Mouse (Mus musculus) kidney, embryonic 16.5 days (tissue): Measurements from ENCODE around the gene Clic4. TPM values are rescaled to one million over a fixed set of nuclear protein-coding genes. Genes with fewer than 3 reads are reported as not detected.

Experiments used
- ATAC-seq: fragments of 200-750 bp; cut with Nextera tagmentation; 2 replicates; pipeline ENCODE4 v1.8.0; 2017; ENCODE audit warnings: moderate TSS enrichment; ENCODE audit not compliant: low FRiP score, low TSS enrichment
- H3K27ac ChIP-seq: fragments of 300-500 bp; sonication (generic); 2 replicates; pipeline ENCODE4 v1.5.1; 2014; ENCODE audit warnings: low read length
- H3K27me3 ChIP-seq: fragments of 300-500 bp; sonication (generic); 2 replicates; pipeline ENCODE4 v1.6.1; 2014; ENCODE audit warnings: low read length, control low read depth, mixed read lengths; ENCODE audit not compliant: insufficient read depth
- H3K36me3 ChIP-seq: fragments of 300-500 bp; sonication (generic); 2 replicates; pipeline ENCODE4 v1.6.1; 2014; ENCODE audit warnings: low read length, control low read depth, mixed read lengths; ENCODE audit not compliant: insufficient read depth
- H3K4me1 ChIP-seq: fragments of 300-500 bp; sonication (generic); 2 replicates; pipeline ENCODE4 v1.6.1; 2014; ENCODE audit warnings: low read length, control low read depth, mixed read lengths; ENCODE audit not compliant: insufficient read depth
- H3K4me2 ChIP-seq: fragments of 300-500 bp; sonication (generic); replicated peaks from 2 replicates; pipeline ENCODE4 v1.6.1; 2014; ENCODE audit warnings: low read depth, low read length
- H3K4me3 ChIP-seq: fragments of 300-500 bp; sonication (generic); 2 replicates; pipeline ENCODE4 v1.5.1; 2014; ENCODE audit warnings: mild to moderate bottlenecking, low read length
- H3K9ac ChIP-seq: fragments of 300-500 bp; sonication (generic); replicated peaks from 2 replicates; pipeline ENCODE4 v1.6.1; 2014; ENCODE audit warnings: low read length
- H3K9me3 ChIP-seq: fragments of 300-500 bp; sonication (generic); 2 replicates; pipeline ENCODE4 v1.6.1; 2016; ENCODE audit warnings: low read length, control low read depth
- WGBS: fragments of 180-500 bp; shearing (Covaris S2); extraction: QIAGEN DNeasy Blood & Tissue Kit; methylation state at CpG from one replicate; pipeline ENCODE4 v1.1.7; 2014; 5-methylcytosine and 5-hydroxymethylcytosine counted together
- polyA plus RNA-seq: library from polyadenylated mRNA; unstranded; fragments of >200 nt; fragmentation: Nextera tagmentation; extraction: Ambion mirVana; gene quantifications from 2 replicates; pipeline ENCODE4 v1.2.1, GENCODE M21; 2015

Clic4 gene
- polyA plus RNA-seq, 1 experiment from 2014 or later, result 228 TPM

- no peaks in the 10 kb centered on the region for H3K27me3 ChIP-seq
- 46% methylated on average over 8 of the region's 8 CpGs for WGBS
- no peak for ATAC-seq
- H3K9ac ChIP-seq, result peak overlapping the region; percentile 94
- H3K4me1 ChIP-seq, result peaks cover 59% of the 10 kb centered on the region
- no peaks in the 10 kb centered on the region for H3K36me3 ChIP-seq
- H3K27ac ChIP-seq, result peak overlapping the region; percentile 5
- peak overlapping the region; percentile 82 for H3K4me2 ChIP-seq
- no peaks in the 10 kb centered on the region for H3K9me3 ChIP-seq
- peak overlapping the region; percentile 86 for H3K4me3 ChIP-seq
Measured at GRCm38 (mm10) chr4:135270476-135270875, 2.1 kb downstream of the Clic4 start.

DNA sequence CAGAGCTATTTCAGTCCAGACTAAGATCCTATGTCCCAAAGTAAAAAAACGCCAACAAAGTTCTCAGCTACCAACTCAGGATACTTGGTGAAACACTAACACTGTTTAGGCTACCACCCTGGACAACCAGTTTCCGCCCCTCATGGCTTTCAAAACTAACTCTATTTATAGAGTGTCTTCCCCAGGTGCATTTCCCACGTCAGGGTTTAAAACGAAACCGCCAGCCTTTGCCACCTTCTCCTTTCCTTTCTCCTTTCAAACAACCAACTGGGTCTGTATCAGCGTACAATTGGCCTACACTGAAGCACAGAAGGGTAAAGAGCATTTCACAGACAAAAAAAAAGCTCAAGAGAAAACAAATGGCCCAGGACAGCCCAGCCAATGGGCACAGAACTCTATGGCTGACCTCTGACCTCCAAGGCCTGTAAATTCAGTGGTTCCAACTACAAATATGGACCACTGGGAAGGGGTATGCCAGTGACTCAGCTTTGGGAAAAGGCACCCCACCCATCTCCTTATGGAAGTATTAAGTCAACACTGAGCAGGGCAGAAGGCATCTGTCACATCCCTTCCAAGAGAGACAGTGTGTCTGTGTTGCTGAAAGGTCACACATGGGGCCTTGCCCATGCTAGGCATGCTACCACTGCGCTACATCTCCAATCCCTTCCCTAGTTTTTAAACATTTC is 2.8 kb downstream of the Clic4 start:
- no peaks in the 10 kb centered on the region for H3K36me3 ChIP-seq
- WGBS, result 54% methylated on average over 7 of the region's 7 CpGs
- no peaks in the 10 kb centered on the region for H3K9me3 ChIP-seq
- H3K27me3 ChIP-seq, result no peaks in the 10 kb centered on the region
- peaks cover 66% of the 10 kb centered on the region for H3K4me1 ChIP-seq
- H3K9ac ChIP-seq, result peak overlapping the region; percentile 94; the same call in 1 of the 2 replicates
- peak overlapping the region; percentile 5 for H3K27ac ChIP-seq
- H3K4me3 ChIP-seq, result peak overlapping the region; percentile 86
- ATAC-seq, result no peak
- H3K4me2 ChIP-seq, result peak overlapping the region; percentile 82

DNA sequence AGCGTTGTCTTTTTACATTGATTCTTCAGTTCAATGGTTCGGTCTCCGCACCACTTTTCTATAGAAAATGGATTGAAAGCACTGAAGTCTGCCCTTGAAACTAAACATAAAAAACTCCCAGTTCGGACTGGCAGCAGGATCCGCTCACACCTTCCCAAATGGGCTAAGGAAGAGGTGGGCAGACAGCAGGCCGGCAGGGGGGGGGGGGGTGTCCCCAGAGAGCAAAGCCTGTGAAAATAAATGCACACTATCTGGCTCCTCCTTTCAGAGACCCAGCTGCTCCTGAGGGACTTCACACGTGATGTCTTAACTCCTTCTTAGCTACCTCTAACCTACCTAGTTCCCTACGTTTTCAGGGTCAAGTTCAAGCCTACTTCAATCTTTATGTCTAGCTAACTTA is 5.1 kb downstream of the Clic4 start:
- H3K9ac ChIP-seq, result peak overlapping the region; percentile 29; the same call in 1 of the 2 replicates
- no peaks in the 10 kb centered on the region for H3K9me3 ChIP-seq
- H3K36me3 ChIP-seq, result no peaks in the 10 kb centered on the region
- H3K4me2 ChIP-seq, result peak overlapping the region; percentile 35
- WGBS, result 39% methylated on average over 8 of the region's 8 CpGs
- no peaks in the 10 kb centered on the region for H3K27me3 ChIP-seq
- peaks cover 60% of the 10 kb centered on the region for H3K4me1 ChIP-seq
- no peak for ATAC-seq
- peak overlapping the region; percentile 51 for H3K27ac ChIP-seq
- H3K4me3 ChIP-seq, result peak overlapping the region; percentile 17; the same call in 1 of the 2 replicates

- Histone ChIP-seq H3K4me3 (peak overlapping the region; percentile 17), H3K9me3 (no peaks in the 10 kb centered on the region), H3K4me1 (peaks cover 60% of the 10 kb centered on the region), H3K9ac (peak overlapping the region; percentile 29; the same call in 1 of the 2 replicates), H3K27ac (peak overlapping the region; percentile 51), H3K4me2 (peak overlapping the region; percentile 35), H3K36me3 (no peaks in the 10 kb centered on the region), H3K27me3 (no peaks in the 10 kb centered on the region)
- 61% methylated on average over 9 of the region's 9 CpGs for WGBS
- ATAC-seq, result no peak; the same call in 1 of the 2 replicates
Measured at GRCm38 (mm10) chr4:135266987-135267386, 5.6 kb downstream of the Clic4 start.

DNA sequence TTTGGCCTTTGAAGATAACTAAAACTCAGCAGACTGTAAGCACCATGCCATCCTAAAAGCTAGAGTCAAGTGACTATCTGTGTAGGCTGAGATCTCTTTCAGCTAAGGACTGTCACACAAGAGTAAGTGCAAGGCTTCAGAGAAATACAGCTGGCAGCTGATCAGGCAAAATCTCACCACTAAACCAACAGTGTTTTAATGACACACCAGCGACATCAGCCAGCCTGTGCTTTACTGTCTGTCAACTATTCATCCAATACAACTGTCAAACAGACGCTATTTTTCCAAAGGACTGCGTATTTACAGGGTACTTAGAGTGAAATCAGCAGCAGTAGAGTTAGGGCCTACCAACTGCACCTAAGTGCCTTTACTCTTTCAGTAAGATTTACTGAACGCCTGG is 12.2 kb downstream of the Clic4 start:
- H3K4me1 ChIP-seq, result peaks cover 35% of the 10 kb centered on the region
- ATAC-seq, result no peak
- WGBS, result 53% methylated on average over 4 of the region's 4 CpGs
- H3K36me3 ChIP-seq, result no peaks in the 10 kb centered on the region
- H3K4me3 ChIP-seq, result no peak overlapping the region
- no peak overlapping the region for H3K4me2 ChIP-seq
- no peak overlapping the region for H3K27ac ChIP-seq
- H3K9me3 ChIP-seq, result no peaks in the 10 kb centered on the region
- no peaks in the 10 kb centered on the region for H3K27me3 ChIP-seq
- no peak overlapping the region for H3K9ac ChIP-seq

DNA sequence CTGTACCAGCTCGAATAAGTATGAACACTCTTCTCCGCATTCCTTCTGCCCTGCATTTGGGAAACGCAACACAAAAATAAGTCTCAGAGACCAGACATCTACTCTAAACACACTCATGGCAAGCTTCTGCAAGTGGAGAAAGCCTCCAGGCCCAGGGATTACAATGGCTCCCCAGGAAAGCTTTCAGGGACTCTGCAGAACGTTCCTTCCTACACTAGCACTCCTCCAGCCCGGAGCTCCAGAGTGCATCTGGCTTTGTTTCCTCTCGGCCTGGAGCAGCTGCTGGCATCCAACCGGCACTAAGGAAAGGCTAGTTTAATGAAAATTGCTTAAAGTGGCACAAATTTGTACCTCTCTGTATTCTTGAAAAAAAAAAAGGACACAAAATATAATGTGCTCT is 14.1 kb downstream of the Clic4 start:
- no peaks in the 10 kb centered on the region for H3K36me3 ChIP-seq
- H3K4me1 ChIP-seq, result peaks cover 47% of the 10 kb centered on the region
- no peak overlapping the region for H3K4me2 ChIP-seq
- ATAC-seq, result no peak
- WGBS, result 53% methylated on average over 7 of the region's 7 CpGs
- no peaks in the 10 kb centered on the region for H3K27me3 ChIP-seq
- peak overlapping the region; percentile 77 for H3K27ac ChIP-seq
- H3K9ac ChIP-seq, result no peak overlapping the region
- no peak overlapping the region for H3K4me3 ChIP-seq
- no peaks in the 10 kb centered on the region for H3K9me3 ChIP-seq

GRCm38 (mm10) chr4:135257881-135258476 is 14.6 kb downstream of the Clic4 start:
- peaks cover 53% of the 10 kb centered on the region for H3K4me1 ChIP-seq
- no peaks in the 10 kb centered on the region for H3K9me3 ChIP-seq
- no peaks in the 10 kb centered on the region for H3K36me3 ChIP-seq
- WGBS, result 64% methylated on average over 9 of the region's 9 CpGs
- no peak overlapping the region for H3K9ac ChIP-seq
- H3K27me3 ChIP-seq, result no peaks in the 10 kb centered on the region
- H3K4me3 ChIP-seq, result no peak overlapping the region
- peak overlapping the region; percentile 77; the same call in 1 of the 2 replicates for H3K27ac ChIP-seq
- no peak for ATAC-seq
- no peak overlapping the region for H3K4me2 ChIP-seq

GRCm38 (mm10) chr4:135256536-135257450 is 15.8 kb downstream of the Clic4 start:
- Histone ChIP-seq H3K9ac (no peak overlapping the region), H3K36me3 (no peaks in the 10 kb centered on the region), H3K27me3 (no peaks in the 10 kb centered on the region), H3K4me1 (peaks cover 63% of the 10 kb centered on the region), H3K27ac (peak overlapping the region; percentile 41; the same call in 1 of the 2 replicates), H3K9me3 (no peaks in the 10 kb centered on the region), H3K4me2 (no peak overlapping the region), H3K4me3 (no peak overlapping the region)
- ATAC-seq, result no peak
- WGBS, result 87% methylated on average over 11 of the region's 11 CpGs

DNA sequence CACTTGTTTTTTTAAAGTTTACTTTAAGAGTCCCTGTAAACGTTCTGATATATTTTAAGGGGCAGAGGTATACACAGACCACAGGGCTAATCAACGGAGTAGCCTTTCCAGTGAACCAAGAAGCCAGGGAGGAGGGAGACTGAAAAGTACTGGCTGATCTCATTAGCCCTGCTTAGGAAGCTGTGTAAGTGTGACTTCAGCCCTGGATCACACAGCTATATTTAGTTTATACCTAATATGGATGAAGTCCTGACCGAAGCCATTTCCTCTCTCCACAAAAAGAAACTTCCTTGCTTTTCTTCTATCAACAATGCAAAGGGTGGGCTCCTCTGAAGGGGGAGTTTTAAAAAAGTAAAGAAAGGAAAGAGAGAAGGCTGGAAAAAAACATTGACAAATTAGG is 17.8 kb downstream of the Clic4 start:
- Histone ChIP-seq H3K36me3 (0 out of 2 replicates have a peak, but pooled peaks cover 3% of the 10 kb centered on the region), H3K4me2 (peak overlapping the region; percentile 17; the same call in 1 of the 2 replicates), H3K27ac (peak overlapping the region; percentile 97), H3K4me3 (no peak overlapping the region), H3K27me3 (no peaks in the 10 kb centered on the region), H3K9ac (peak overlapping the region; percentile 52; the same call in 1 of the 2 replicates), H3K4me1 (peaks cover 63% of the 10 kb centered on the region), H3K9me3 (no peaks in the 10 kb centered on the region)
- WGBS, result 20% methylated on average over 3 of the region's 3 CpGs
- ATAC-seq, result peak; percentile 78
